ENCODE assay signal across 1 mouse cellular context in genomic region chr19:43775433-43775832, GRCm38 (mm10).
TF ChIP-seq lines count a peak whose summit lies in the region.

No protein-coding gene starts in this region.

TF ChIP-seq in CH12.LX, 34 proteins besides CTCF, POLR2A, EP300 and RAD21 (continued from another document):
- TF ChIP-seq UBTF (IDR thresholded peaks at IDR 0.05; ENCODE audit: low read depth, low read length) = no peak
TF ChIP-seq in CH12.LX: peak in this region for 1.
